Mouse (Mus musculus) stomach, embryonic 14.5 days (tissue): ENCODE measurements around the gene Zbtb43. TPM values are rescaled to one million over a fixed set of nuclear protein-coding genes. Genes with fewer than 3 reads are reported as not detected.

Source experiments
- ATAC-seq: fragments of 200-750 bp; cut with Nextera tagmentation; 2 replicates; pipeline ENCODE4 v1.8.0; 2017; ENCODE audit warnings: low read depth, moderate TSS enrichment; ENCODE audit not compliant: insufficient number of reproducible peaks, insufficient read depth, low FRiP score
- H3K27ac ChIP-seq: fragments of 300-500 bp; sonication (generic); 2 replicates; pipeline ENCODE4 v1.5.1; 2014; ENCODE audit warnings: mild to moderate bottlenecking, low read length, moderate library complexity, mixed read lengths
- H3K27me3 ChIP-seq: fragments of 300-500 bp; sonication (generic); 2 replicates; pipeline ENCODE4 v1.6.1; 2014; ENCODE audit warnings: low read length, control low read depth, mixed read lengths; ENCODE audit not compliant: control insufficient read depth, insufficient read depth
- H3K36me3 ChIP-seq: fragments of 300-500 bp; sonication (generic); 2 replicates; pipeline ENCODE4 v1.6.1; 2014; ENCODE audit warnings: mild to moderate bottlenecking, control low read depth, low read length, moderate library complexity, mixed read lengths; ENCODE audit not compliant: control insufficient read depth, insufficient read depth
- H3K4me1 ChIP-seq: fragments of 300-500 bp; sonication (generic); 2 replicates; pipeline ENCODE4 v1.6.1; 2014; ENCODE audit warnings: low read length, control low read depth, mixed read lengths; ENCODE audit not compliant: control insufficient read depth, insufficient read depth
- H3K4me2 ChIP-seq: fragments of 300-500 bp; sonication (generic); replicated peaks from 2 replicates; pipeline ENCODE4 v1.6.1; 2014; ENCODE audit warnings: low read depth, low read length, control low read depth
- H3K4me3 ChIP-seq: fragments of 300-500 bp; sonication (generic); 2 replicates; pipeline ENCODE4 v1.5.1; 2014; ENCODE audit warnings: low read depth, low read length, control low read depth
- H3K9ac ChIP-seq: fragments of 300-500 bp; sonication (generic); replicated peaks from 2 replicates; pipeline ENCODE4 v1.6.1; 2014; ENCODE audit warnings: low read depth, mild to moderate bottlenecking, control low read depth, low read length, moderate library complexity, mixed read lengths
- H3K9me3 ChIP-seq: fragments of 300-500 bp; sonication (generic); 2 replicates; pipeline ENCODE4 v1.6.1; 2016; ENCODE audit warnings: low read depth, low read length, control low read depth; ENCODE audit not compliant: control insufficient read depth
- WGBS: fragments of 180-500 bp; shearing (Covaris S2); extraction: QIAGEN DNeasy Blood & Tissue Kit; methylation state at CpG from one replicate; pipeline ENCODE4 v1.1.7; 2014; 5-methylcytosine and 5-hydroxymethylcytosine counted together
- polyA plus RNA-seq: library from polyadenylated mRNA; unstranded; fragments of >200 nt; fragmentation: Nextera tagmentation; extraction: Ambion mirVana; gene quantifications from 2 replicates; pipeline ENCODE4 v1.2.1, GENCODE M21; 2014

The Zbtb43 gene
- polyA plus RNA-seq, 1 experiment from 2014 or later: 17.6 TPM

GRCm38 (mm10) chr2:33439980-33440670, 28.2 kb downstream of the Zbtb43 start:
- H3K27ac ChIP-seq: no peak overlapping the region
- 21% methylated on average over 9 of the region's 9 CpGs for WGBS
- no peak for ATAC-seq

GRCm38 (mm10) chr2:33439471-33439881, 28.9 kb downstream of the Zbtb43 start:
- no peaks in the 10 kb centered on the region for H3K36me3 ChIP-seq
- H3K4me2 ChIP-seq: no peak overlapping the region
- H3K27ac ChIP-seq: no peak overlapping the region
- WGBS: 25% methylated on average over 8 of the region's 8 CpGs
- no peak overlapping the region for H3K9ac ChIP-seq
- H3K4me3 ChIP-seq: no peak overlapping the region
- no peak for ATAC-seq
- H3K4me1 ChIP-seq: peaks cover 21% of the 10 kb centered on the region; the same call in 1 of the 2 replicates
- no peaks in the 10 kb centered on the region for H3K9me3 ChIP-seq
- no peaks in the 10 kb centered on the region for H3K27me3 ChIP-seq

More at GRCm38 (mm10) chr2:33439980-33440670, 28.2 kb downstream of the Zbtb43 start:
- peaks cover 17% of the 10 kb centered on the region; the same call in 1 of the 2 replicates for H3K4me1 ChIP-seq
- no peaks in the 10 kb centered on the region for H3K9me3 ChIP-seq
- H3K4me2 ChIP-seq: no peak overlapping the region
- H3K9ac ChIP-seq: no peak overlapping the region
- H3K36me3 ChIP-seq: no peaks in the 10 kb centered on the region
- H3K27me3 ChIP-seq: no peaks in the 10 kb centered on the region
- no peak overlapping the region for H3K4me3 ChIP-seq

GRCm38 (mm10) chr2:33438377-33438776, 30.0 kb downstream of the Zbtb43 start:
- no peak overlapping the region for H3K27ac ChIP-seq
- peaks cover 21% of the 10 kb centered on the region; the same call in 1 of the 2 replicates for H3K4me1 ChIP-seq
- 29% methylated on average over 2 of the region's 2 CpGs for WGBS
- H3K36me3 ChIP-seq: no peaks in the 10 kb centered on the region
- no peak overlapping the region for H3K9ac ChIP-seq
- H3K9me3 ChIP-seq: no peaks in the 10 kb centered on the region
- H3K27me3 ChIP-seq: no peaks in the 10 kb centered on the region
- H3K4me2 ChIP-seq: no peak overlapping the region
- no peak overlapping the region for H3K4me3 ChIP-seq
- no peak for ATAC-seq

- Histone ChIP-seq H3K4me2 (no peak overlapping the region), H3K9ac (no peak overlapping the region), H3K27ac (no peak overlapping the region), H3K27me3 (no peaks in the 10 kb centered on the region), H3K36me3 (no peaks in the 10 kb centered on the region), H3K9me3 (no peaks in the 10 kb centered on the region), H3K4me3 (no peak overlapping the region), H3K4me1 (peaks cover 21% of the 10 kb centered on the region; the same call in 1 of the 2 replicates)
- ATAC-seq: no peak
- 62% methylated on average over 11 of the region's 11 CpGs for WGBS
Observed at GRCm38 (mm10) chr2:33437184-33437583, 31.2 kb downstream of the Zbtb43 start.

GRCm38 (mm10) chr2:33436035-33436580, 32.3 kb downstream of the Zbtb43 start:
- Histone ChIP-seq H3K36me3 (no peaks in the 10 kb centered on the region), H3K4me3 (no peak overlapping the region), H3K4me2 (peak overlapping the region; percentile 42), H3K27ac (peak overlapping the region; percentile 13; the same call in 1 of the 2 replicates), H3K9me3 (no peaks in the 10 kb centered on the region), H3K4me1 (peaks cover 21% of the 10 kb centered on the region; the same call in 1 of the 2 replicates), H3K9ac (no peak overlapping the region), H3K27me3 (no peaks in the 10 kb centered on the region)
- 0 out of 2 replicates have a peak, but pooled peaks have one; percentile 2 for ATAC-seq
- 5% methylated on average over 16 of the region's 16 CpGs for WGBS

- peak overlapping the region; percentile 39; the same call in 1 of the 2 replicates for H3K27ac ChIP-seq
- no peak for ATAC-seq
- peaks cover 21% of the 10 kb centered on the region; the same call in 1 of the 2 replicates for H3K4me1 ChIP-seq
- H3K4me2 ChIP-seq: peak overlapping the region; percentile 42
- H3K9me3 ChIP-seq: no peaks in the 10 kb centered on the region
- 52% methylated on average over 8 of the region's 8 CpGs for WGBS
- H3K36me3 ChIP-seq: no peaks in the 10 kb centered on the region
- no peaks in the 10 kb centered on the region for H3K27me3 ChIP-seq
- H3K4me3 ChIP-seq: no peak overlapping the region
- no peak overlapping the region for H3K9ac ChIP-seq
Observed at GRCm38 (mm10) chr2:33435036-33435650, 33.2 kb downstream of the Zbtb43 start.

- Histone ChIP-seq H3K9ac (no peak overlapping the region), H3K36me3 (no peaks in the 10 kb centered on the region), H3K27me3 (no peaks in the 10 kb centered on the region), H3K27ac (no peak overlapping the region), H3K9me3 (no peaks in the 10 kb centered on the region), H3K4me3 (no peak overlapping the region), H3K4me2 (no peak overlapping the region), H3K4me1 (peaks cover 26% of the 10 kb centered on the region)
- 62% methylated on average over 5 of the region's 5 CpGs for WGBS
- ATAC-seq: no peak
Observed at GRCm38 (mm10) chr2:33432877-33433276, 35.5 kb downstream of the Zbtb43 start.

- Histone ChIP-seq H3K27ac (peak within 1 kb of the TSS; percentile 71), H3K4me2 (peak within 1 kb of the TSS; percentile 79), H3K9ac (peak within 1 kb of the TSS; percentile 97), H3K4me1 (peaks cover 22% of the 10 kb centered on the region), H3K36me3 (peaks cover 10% of the 10 kb centered on the region; the same call in 1 of the 2 replicates), H3K4me3 (peak within 1 kb of the TSS; percentile 88), H3K27me3 (no peaks in the 10 kb centered on the region), H3K9me3 (no peaks in the 10 kb centered on the region)
- peak; percentile 69 for ATAC-seq
- under 1% methylated on average over 85 of the region's 102 CpGs for WGBS
Observed at GRCm38 (mm10) chr2:33430771-33431699, 37.3 kb downstream of the Zbtb43 start, which contains the start of gene Zbtb34. Gene Zbtb34, minus strand, starts transcription at chr2:33431324.
